Comparison of ENCODE assay signal across 20 mouse cellular contexts in the genomic region with DNA sequence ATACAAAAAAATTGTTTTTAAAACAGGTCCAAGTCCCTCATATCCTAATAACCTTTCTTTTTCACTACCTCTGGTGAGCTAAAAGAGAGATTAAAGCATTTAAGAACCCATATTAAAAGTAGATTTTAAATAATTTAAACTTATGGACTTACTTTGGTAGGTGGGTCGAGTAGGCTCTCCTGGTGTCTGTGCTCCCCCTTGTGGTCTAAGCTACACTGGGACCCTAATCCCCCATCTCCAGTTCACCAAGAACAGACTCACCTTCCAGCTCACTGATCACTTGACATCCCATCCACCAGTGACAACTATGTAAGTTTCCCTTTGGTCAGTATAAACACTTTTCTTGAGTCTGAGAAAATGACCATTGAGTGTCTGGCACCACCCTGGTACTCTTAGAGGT. TPM values are rescaled to one million over a fixed set of nuclear protein-coding genes. Genes with fewer than 3 reads are reported as not detected.
DNase-seq lines count a peak whose midpoint lies in the region; ATAC-seq and TF ChIP-seq lines count a peak whose summit lies in the region.
"Had no signal": no experiment of that assay in that cellular context is flagged by ENCODE, and none has a peak within 500 bp of the region (broad histone marks: within the 10 kb centered on the region; RNA-seq: fewer than 3 reads in every experiment).

No protein-coding gene starts in this region.

- peak; percentile 50; the same call in 1 of the 2 replicates for ATAC-seq in megakaryocyte progenitor cell, adult 5-6 weeks (replicated peaks; ENCODE audit: poor library complexity)
- ATAC-seq: forebrain, postnatal 0 days had no signal

- no peak for DNase-seq in left cerebral cortex, adult 2 months (ENCODE audit: extremely low spot score in 1 of 2, low spot score in 2 of 2)
- no peak for DNase-seq in left cerebral cortex, postnatal 25 days (ENCODE audit: low spot score in 2 of 2)
- peak; percentile 39 to 53 for DNase-seq in B cell, adult 2 months
- peak; percentile 76 for DNase-seq in ES-CJ7 (ENCODE audit: low read depth, low spot score)
- no peak for DNase-seq in cerebellum, postnatal 25 days
- DNase-seq in heart, adult 8-10 months (ENCODE audit: low spot score): no peak
- DNase-seq in spleen, adult 12 weeks (ENCODE audit: low spot score): no peak
- DNase-seq: cerebellum, adult 2 months; embryo, embryonic 11 days; forebrain, postnatal 0 days; gastrocnemius, postnatal 36 days; kidney, adult 11 months; kidney, postnatal 36 days; right cerebral cortex, postnatal 25 days had no signal

- no peak overlapping the region for H3K4me3 ChIP-seq in left cerebral cortex, adult 2 months
- H3K4me3 ChIP-seq: erythroblast, embryonic 14.5 days; heart, embryonic 13.5 days; hindbrain, embryonic 10.5 days; midbrain, embryonic 12.5 days; stomach, embryonic 15.5 days had no signal

- intact Hi-C loops in left cerebral cortex, adult 2 months (cut with DNase I): no loop called here
- intact Hi-C loops in left cerebral cortex, postnatal 25 days (cut with DNase I): no loop called here

- no peak overlapping the region for H3K27ac ChIP-seq in left cerebral cortex, adult 2 months
- H3K27ac ChIP-seq: heart, embryonic 13.5 days; hindbrain, embryonic 10.5 days; midbrain, embryonic 12.5 days; stomach, embryonic 15.5 days had no signal

- peak; percentile 3; the same call in 1 of the 2 replicates for TF ChIP-seq CTCF in left cerebral cortex, adult 2 months (IDR thresholded peaks at IDR 0.05)

RNA-seq across cellular contexts. Expression of a gene that starts 10.3 kb away (rescaled TPM):
- 10 to 100 TPM; 32.9 to 33.8 TPM for total RNA-seq in left cerebral cortex, adult 2 months (2021)
- 10 to 100 TPM; 29.2 to 35.4 TPM for total RNA-seq in left cerebral cortex, postnatal 25 days (2021)
- total RNA-seq in megakaryocyte progenitor cell, adult 5-6 weeks (2015): 20.7 TPM in 2 replicates
- total RNA-seq in megakaryocyte progenitor cell, adult 5-6 weeks (2017): 15.2 and 17.0 TPM in 2 replicates
- 10 to 100 TPM; 46.6 to 58.8 (median 51.8) TPM for total RNA-seq in heart, adult 8-10 months (2022)

RNA-seq across cellular contexts. Expression of a gene that starts 15.0 kb away (rescaled TPM):
- 100 to 1,000 TPM; 159 to 164 TPM for total RNA-seq in left cerebral cortex, adult 2 months (2021)
- total RNA-seq in left cerebral cortex, postnatal 25 days (2021): 100 to 1,000 TPM; 150 to 160 TPM
- 265 and 295 TPM in 2 replicates for total RNA-seq in megakaryocyte progenitor cell, adult 5-6 weeks (2015)
- total RNA-seq in megakaryocyte progenitor cell, adult 5-6 weeks (2017): 242 and 294 TPM in 2 replicates
- 10 to 100 TPM; 64.1 to 82.3 (median 73.5) TPM for total RNA-seq in heart, adult 8-10 months (2022)

RNA-seq across cellular contexts. Expression of a gene that starts 45.7 kb away (rescaled TPM):
- total RNA-seq in left cerebral cortex, adult 2 months (2021): 10 to 100 TPM; 81.1 to 84.2 TPM
- total RNA-seq in left cerebral cortex, postnatal 25 days (2021): 10 to 100 TPM; 89.7 to 93.5 TPM
- total RNA-seq in megakaryocyte progenitor cell, adult 5-6 weeks (2015): 379 and 404 TPM in 2 replicates
- 524 and 562 TPM in 2 replicates for total RNA-seq in megakaryocyte progenitor cell, adult 5-6 weeks (2017)
- total RNA-seq in heart, adult 8-10 months (2022): 100 to 1,000 TPM; 149 to 184 (median 172) TPM

RNA-seq across cellular contexts. Expression of a gene that starts 45.8 kb away (rescaled TPM):
- total RNA-seq in left cerebral cortex, adult 2 months (2021): 100 to 1,000 TPM; 151 to 170 TPM
- total RNA-seq in left cerebral cortex, postnatal 25 days (2021): 100 to 1,000 TPM; 160 to 171 TPM
- 326 and 327 TPM in 2 replicates for total RNA-seq in megakaryocyte progenitor cell, adult 5-6 weeks (2015)
- 523 and 628 TPM in 2 replicates for total RNA-seq in megakaryocyte progenitor cell, adult 5-6 weeks (2017)
- 100 to 1,000 TPM; 360 to 382 (median 373) TPM for total RNA-seq in heart, adult 8-10 months (2022)

Comparison
In these comparisons a context has a peak if more than half of its experiments do, and no peak if none do; other contexts are left out.
1. DNase-seq: peak in B cell, adult 2 months (2 of 2) and ES-CJ7 (single experiment); none in left cerebral cortex, adult 2 months (0 of 2), left cerebral cortex, postnatal 25 days (0 of 2), cerebellum, postnatal 25 days (0 of 2), heart, adult 8-10 months (single experiment) and spleen, adult 12 weeks (single experiment).